Mouse (Mus musculus): ENCODE measurements around the gene Zfp704.

GRCm38 (mm10) chr3:9476336-9476735, 133.5 kb downstream of the Zfp704 start:
- no peak for TF ChIP-seq CTCF (conservative IDR thresholded peaks at IDR 0.05 in 1 of 2, IDR thresholded peaks at IDR 0.05 in 1 of 2; ENCODE audit: low read depth in 2 of 2, low read length in 2 of 2)
- no peak for TF ChIP-seq POLR2A (IDR thresholded peaks at IDR 0.05; ENCODE audit: low read depth, low read length)
- no peak for TF ChIP-seq NELFE (IDR thresholded peaks at IDR 0.05; ENCODE audit: low read depth, low read length)
- no peak for TF ChIP-seq PAX5 (IDR thresholded peaks at IDR 0.05; ENCODE audit: low read length)
- TF ChIP-seq HCFC1 (IDR thresholded peaks at IDR 0.05; ENCODE audit: low read depth, low read length) = no peak
- TF ChIP-seq GABPA (IDR thresholded peaks at IDR 0.05; ENCODE audit: insufficient replicate concordance, low read depth, low read length) = no peak
- no peak for TF ChIP-seq JUN (IDR thresholded peaks at IDR 0.05; ENCODE audit: insufficient read depth, low read depth, low read length)
- TF ChIP-seq RCOR1 (conservative IDR thresholded peaks at IDR 0.05; ENCODE audit: low read depth, low read length) = no peak
- TF ChIP-seq USF1 (IDR thresholded peaks at IDR 0.05; ENCODE audit: low read depth, low read length) = no peak
- TF ChIP-seq MYC (IDR thresholded peaks at IDR 0.05; ENCODE audit: low read depth, low read length) = no peak
- TF ChIP-seq ETS1 (conservative IDR thresholded peaks at IDR 0.05; ENCODE audit: low read depth, low read length) = no peak
- no peak for TF ChIP-seq EP300 (IDR thresholded peaks at IDR 0.05; ENCODE audit: low read length)
- TF ChIP-seq ZMIZ1 (IDR thresholded peaks at IDR 0.05; ENCODE audit: low read depth, low read length) = no peak

All from CH12.LX (cell line).